Mouse (Mus musculus) natural killer cell, adult 2 months (primary cell): ENCODE measurements around the gene Ring1.

Experiments used
- DNase-seq, 2 experiments: peaks; one replicate each; pipeline ENCODE4 v3.0.0; 2022; ENCODE audit warnings: low spot score in 2 of 2

Gene Ring1

DNA sequence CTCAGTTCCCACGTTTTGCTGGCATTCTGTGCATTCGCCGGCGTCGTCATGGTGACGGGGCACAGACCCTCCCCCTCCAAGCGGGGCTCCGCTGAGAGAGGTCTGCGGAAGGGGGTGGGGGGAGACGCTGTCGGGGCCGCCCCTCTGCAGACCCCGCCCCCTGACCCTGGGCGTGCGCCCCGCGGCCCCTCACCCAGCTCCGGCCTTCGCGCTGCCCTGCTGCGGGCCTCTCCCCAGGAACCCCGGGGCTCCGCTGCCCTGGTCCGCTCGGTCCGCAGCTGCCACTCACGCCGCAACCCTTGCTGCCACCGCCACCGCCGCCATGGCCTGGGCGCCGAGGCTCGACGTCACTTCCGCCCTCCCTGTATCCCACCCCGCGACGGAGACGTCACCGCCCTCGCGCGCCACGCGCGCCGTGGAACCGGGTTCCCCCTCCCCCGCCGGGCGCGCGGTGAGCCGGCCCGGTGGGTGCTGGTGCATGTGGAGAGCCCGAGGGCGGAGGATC lies at the start of gene Ring1:
Gene Ring1, minus strand, starts transcription at position 364 of the 505 bp plus-strand sequence.
- DNase-seq, result peak; percentile 78 to 83

DNA sequence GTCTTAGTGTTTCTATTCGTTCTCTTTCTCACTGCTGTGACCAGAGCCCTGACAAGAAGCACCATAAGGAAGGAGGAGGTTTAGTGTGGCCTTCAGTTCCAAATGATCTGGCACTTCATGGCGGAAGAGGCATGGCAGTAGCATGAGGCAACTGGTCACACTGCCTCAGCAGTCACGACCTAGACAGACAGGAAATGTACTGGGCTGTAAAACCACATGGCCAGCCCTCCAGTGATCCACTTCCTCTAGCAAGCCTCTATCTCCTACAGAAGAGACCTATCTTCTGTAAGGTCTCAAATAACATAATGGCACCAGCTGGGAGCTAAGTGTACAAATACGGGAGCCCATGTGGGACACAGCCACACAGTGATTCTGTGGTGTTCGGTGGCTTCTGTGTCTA lies 47.6 kb upstream of the Ring1 start:
- peak; percentile 52 to 55 for DNase-seq

GRCm38 (mm10) chr17:34068864-34069263 lies 44.4 kb upstream of the Ring1 start:
- peak in 1 of 2 experiments; percentile 54 for DNase-seq

DNA sequence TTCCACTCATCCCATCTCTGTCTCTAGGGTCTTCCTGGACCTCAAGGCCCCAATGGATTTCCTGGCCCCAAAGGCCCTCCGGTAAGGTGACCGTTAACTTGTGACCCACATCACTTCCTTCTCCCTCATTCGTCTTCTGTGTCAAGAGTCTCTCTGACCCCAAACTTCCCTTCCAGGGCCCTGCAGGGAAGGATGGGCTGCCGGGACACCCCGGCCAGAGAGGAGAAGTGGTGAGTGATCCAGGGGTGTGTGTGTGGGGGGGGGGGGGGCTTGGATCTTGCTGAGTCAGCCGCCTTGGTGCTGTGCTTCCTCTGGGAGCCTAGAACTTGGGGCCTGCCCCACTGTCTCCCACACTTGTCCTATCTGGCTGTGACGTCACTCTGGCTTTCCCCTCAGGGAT lies 32.7 kb upstream of the Ring1 start:
- DNase-seq, result no peak

DNA sequence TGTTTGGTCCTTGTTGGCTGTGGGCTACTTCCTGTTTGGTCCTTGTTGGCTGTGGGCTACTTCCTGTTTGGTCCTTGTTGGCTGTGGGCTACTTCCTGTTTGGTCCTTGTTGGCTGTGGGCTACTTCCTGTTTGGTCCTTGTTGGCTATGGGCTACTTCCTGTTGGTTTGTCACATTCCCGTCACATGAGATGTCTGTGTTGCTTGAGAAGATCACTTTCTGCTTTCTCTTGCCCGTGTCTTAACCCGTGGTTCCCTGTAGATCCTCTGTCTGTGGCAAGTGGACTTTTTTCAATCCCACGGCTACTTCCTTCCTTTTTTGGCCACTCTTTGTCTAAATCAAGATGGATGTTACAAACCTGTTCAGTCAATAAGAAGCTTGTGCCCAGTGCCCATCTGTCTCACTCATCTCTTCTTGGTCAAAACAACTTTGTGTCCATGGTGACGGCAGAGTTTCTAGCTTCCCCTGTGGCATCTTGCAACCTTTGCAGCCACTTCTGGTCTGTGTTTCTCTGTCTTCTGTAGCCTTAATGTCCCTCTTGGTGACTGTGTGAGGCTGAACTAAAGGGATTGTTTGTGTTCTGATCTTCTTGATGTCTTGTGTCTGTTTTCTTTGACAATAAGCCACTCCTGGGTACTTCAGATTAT lies 23.0 kb upstream of the Ring1 start:
- peak; percentile 51 to 55 for DNase-seq

DNA sequence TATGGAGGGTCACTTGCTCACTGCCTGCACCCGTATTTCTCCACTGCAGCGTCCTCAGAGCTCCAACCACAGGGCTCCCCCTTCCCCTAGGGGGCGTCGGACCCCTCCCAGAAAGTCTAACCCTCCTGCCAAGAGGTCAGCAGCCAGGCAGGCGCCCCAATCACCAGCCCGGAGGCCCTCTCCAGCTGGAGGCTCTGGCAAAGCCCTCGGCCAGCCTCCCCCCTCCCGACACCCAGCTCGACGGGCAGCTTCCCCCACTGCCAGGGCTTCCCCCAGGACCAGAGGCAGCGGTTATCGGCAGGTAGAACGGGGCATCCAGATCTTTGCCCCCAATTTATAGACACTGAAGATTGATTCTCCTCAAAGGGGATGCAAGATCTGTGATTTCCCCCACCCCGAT lies 21.5 kb upstream of the Ring1 start:
- no peak for DNase-seq

- DNase-seq, result no peak
Observed at GRCm38 (mm10) chr17:34039562-34040450, 15.3 kb upstream of the Ring1 start.

GRCm38 (mm10) chr17:34038878-34039561 lies 14.5 kb upstream of the Ring1 start, which contains the start of gene Col11a2:
TSS of gene Col11a2 (plus strand) at chr17:34039437.
- DNase-seq, result no peak

DNA sequence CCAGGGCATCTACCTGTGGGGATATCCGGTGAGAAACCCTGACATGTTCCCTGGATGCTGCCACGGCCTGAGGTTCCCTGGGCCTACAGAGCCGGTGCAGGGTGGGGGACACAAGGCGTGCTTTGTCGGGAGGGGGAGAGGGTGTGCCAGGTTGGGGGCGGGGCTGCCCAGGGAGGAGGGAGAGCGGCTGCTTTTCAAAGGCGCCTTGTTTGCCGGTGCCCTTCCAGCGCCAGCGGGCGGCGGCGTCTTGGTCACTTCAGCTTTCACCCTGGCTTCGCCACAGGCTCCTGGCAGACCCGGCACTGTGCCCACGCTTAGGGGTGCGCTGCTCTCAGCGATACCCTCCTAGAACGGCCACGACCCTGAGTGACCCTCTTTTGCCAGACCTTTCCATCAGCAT lies 14.0 kb upstream of the Ring1 start:
- DNase-seq, result no peak

- DNase-seq, result no peak
Observed at GRCm38 (mm10) chr17:34037241-34037640, 12.8 kb upstream of the Ring1 start.

DNA sequence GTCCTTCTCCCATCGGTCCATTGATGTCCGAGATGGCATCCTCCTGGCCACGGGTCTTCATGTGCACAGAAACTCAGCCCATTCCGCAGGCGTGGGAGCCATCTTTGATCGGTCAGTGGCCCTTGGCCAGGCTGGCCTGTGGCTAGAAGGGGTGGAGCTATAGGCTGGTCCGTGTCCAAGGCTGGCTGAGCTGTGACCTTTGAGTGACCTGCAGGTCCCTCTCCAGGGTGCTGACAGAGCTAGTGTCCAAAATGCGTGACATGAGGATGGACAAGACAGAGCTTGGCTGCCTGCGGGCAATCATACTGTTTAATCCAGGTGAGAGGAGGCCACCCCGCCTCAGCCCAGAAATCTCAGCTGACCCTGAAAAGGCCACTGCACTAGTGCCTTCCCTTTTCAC lies 12.2 kb upstream of the Ring1 start:
- DNase-seq, result no peak

GRCm38 (mm10) chr17:34035517-34035916 lies 11.0 kb upstream of the Ring1 start:
- DNase-seq, result no peak

- DNase-seq, result peak; percentile 73 to 84
Observed at GRCm38 (mm10) chr17:34034064-34034463, 9.6 kb upstream of the Ring1 start.

- DNase-seq, result no peak
Observed at GRCm38 (mm10) chr17:34033441-34033840, 9.0 kb upstream of the Ring1 start.

DNA sequence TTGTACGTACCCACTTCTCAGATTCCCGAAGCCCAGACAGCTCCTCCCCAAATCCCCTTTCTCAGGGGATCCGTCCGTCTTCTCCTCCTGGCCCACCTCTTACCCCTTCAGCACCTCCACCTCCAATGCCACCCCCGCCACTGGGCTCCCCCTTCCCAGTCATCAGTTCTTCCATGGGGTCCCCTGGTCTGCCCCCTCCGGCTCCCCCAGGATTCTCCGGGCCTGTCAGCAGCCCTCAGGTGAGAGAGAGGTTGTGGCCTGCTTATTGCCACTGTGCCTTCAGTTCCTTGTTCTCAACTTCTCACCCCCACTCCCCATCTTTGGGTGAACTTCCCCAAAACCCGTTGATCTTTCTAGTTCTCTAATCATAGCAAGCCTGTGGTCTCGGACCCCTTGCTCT lies 8.3 kb upstream of the Ring1 start:
- DNase-seq, result no peak

DNA sequence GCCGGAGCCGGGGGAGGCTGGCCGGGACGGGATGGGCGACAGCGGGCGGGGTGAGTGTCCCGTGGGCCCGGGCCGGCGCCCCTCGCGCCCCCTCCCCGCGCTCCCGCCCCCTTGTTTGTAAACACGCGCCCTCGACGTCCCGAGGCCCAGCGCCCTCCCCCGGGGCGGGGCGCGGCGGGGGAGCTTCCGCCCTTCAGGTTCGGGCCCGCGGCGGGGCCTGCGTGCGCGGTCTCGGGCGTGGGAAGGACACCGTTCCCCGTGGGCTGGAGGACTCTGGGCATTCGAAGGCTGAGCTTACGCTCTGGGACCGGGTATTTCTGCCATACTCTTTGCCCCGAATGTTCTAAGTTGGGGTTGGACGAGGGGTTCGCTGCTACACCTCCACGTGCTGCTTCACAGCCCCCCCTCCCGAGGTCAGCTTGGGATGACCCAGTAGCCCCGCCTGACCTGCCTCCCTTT lies 7.7 kb upstream of the Ring1 start:
- peak; percentile 66 to 70 for DNase-seq

GRCm38 (mm10) chr17:34031465-34032173 lies 7.1 kb upstream of the Ring1 start, which contains the start of the genes Slc39a7 and Rxrb:
TSS of gene Slc39a7 (minus strand) at chr17:34031682.
TSS of gene Rxrb (plus strand) at chr17:34031812.
- DNase-seq, result peak; percentile 98 to 99

DNA sequence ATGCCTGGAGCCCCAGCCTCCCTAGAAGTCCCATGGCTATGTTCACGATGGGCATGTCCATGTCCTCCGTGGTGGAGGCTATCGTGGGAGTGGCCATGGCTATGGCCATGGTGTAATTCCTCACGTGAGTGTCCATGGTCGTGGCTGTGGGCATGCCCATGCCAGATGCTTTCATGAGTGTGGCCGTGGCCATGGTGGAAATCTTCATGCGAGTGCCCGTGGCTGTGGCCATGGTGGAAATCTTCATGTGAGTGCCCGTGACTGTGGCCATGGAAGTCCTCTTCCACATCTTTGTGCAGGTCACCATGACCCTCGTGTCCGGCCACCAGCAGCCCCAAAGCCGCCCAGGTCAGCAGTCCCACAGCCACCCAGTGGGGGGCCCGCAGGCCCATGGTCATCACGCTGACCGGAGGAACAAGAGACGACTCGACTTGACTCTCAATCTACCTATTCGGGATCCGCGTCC lies 6.4 kb upstream of the Ring1 start:
- no peak for DNase-seq

DNA sequence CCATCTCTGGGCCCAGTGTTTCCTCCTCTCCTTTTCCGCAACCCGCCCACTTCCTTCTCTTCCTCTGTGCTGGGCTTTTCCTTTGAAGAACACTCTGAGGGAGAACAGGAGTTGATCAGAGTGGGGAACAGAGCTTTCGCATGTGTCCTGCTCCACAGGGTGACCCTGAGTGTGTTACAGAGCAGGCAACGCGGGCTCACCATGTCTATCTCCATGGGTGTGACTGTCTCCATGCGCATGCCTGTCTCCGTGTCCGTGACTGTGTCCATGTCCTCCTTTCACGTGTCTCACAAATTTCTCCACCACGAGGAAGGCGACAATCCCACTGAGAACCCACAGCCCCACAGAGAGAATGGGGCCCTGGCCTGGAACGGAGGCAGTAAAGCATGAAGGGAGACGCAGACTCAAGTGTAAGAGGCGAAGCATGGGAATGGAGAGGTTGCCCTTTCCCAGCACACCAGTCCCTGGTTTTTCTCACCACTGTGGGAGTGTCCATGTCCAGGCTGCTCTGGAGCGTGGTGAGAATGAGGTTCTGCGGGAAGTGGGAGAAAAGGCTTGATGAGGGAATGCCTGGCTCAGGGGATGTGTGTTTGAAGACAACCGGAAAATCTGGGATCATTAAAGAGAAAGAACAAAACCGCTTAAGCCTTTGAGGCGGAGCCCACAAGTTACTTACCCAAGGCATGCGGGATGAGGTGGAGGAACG lies 5.6 kb upstream of the Ring1 start:
- DNase-seq, result no peak

GRCm38 (mm10) chr17:34029150-34029889 lies 4.8 kb upstream of the Ring1 start:
- no peak for DNase-seq
